Mouse (Mus musculus) forebrain, embryonic 10.5 days (tissue): ENCODE data around the gene Thumpd3. TPM values are rescaled to one million over a fixed set of nuclear protein-coding genes. Genes with fewer than 3 reads are reported as not detected.

Source experiments
- DNase-seq: peaks from one replicate; pipeline ENCODE4 v3.0.0-alpha.2; 2017; ENCODE audit warnings: low spot score; ENCODE audit errors: extremely low spot score
- H3K27ac ChIP-seq: fragments of 300-500 bp; sonication (generic); 2 replicates; pipeline ENCODE4 v1.5.1; 2016; ENCODE audit warnings: mild to moderate bottlenecking
- H3K27me3 ChIP-seq: fragments of 300-500 bp; sonication (generic); 2 replicates; pipeline ENCODE4 v1.6.1; 2016; ENCODE audit warnings: mild to moderate bottlenecking; ENCODE audit not compliant: poor library complexity, severe bottlenecking
- H3K36me3 ChIP-seq: fragments of 300-500 bp; sonication (generic); replicated peaks from 2 replicates; pipeline ENCODE4 v1.6.1; 2016; ENCODE audit warnings: mild to moderate bottlenecking, moderate library complexity
- H3K4me1 ChIP-seq: fragments of 300-500 bp; sonication (generic); 2 replicates; pipeline ENCODE4 v1.6.1; 2016
- H3K4me3 ChIP-seq: fragments of 300-500 bp; sonication (generic); 2 replicates; pipeline ENCODE4 v1.5.1; 2016; ENCODE audit warnings: mild to moderate bottlenecking, moderate library complexity
- H3K9me3 ChIP-seq: fragments of 300-500 bp; sonication (generic); 2 replicates; pipeline ENCODE4 v1.6.1; 2016; ENCODE audit warnings: mild to moderate bottlenecking, moderate library complexity
- WGBS: fragments of 180-500 bp; shearing (Covaris S2); methylation state at CpG from one replicate; pipeline ENCODE4 v1.1.7; 2016; 5-methylcytosine and 5-hydroxymethylcytosine counted together
- polyA plus RNA-seq: library from polyadenylated mRNA; unstranded; fragments of >200 nt; fragmentation: Nextera tagmentation; extraction: Ambion mirVana; gene quantifications from 2 replicates; pipeline ENCODE4 v1.2.1, GENCODE M21; 2016

Thumpd3 gene
- polyA plus RNA-seq, 1 experiment from 2014 or later = 75.2 TPM

DNA sequence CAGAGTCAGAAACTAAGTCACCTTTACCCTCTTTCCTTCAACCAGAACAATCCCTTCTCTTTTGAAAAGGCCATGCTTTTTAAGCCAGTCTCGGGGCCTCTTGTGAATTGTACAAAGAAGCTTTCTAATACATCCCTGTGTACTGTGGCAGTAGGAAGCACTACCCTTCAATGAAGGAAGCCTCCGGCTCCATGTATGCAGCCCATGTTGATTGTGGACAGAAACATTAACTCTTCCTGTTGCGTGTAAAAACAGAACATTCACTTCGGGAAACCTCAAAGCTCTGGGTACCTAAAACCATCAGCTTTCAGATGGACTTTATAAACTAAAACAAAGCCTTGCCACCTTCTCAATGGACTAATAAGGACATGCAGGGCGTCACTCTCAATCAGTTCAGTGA, 20.3 kb upstream of the Thumpd3 start:
- Histone ChIP-seq H3K36me3 (no peaks in the 10 kb centered on the region), H3K4me3 (no peak overlapping the region), H3K27ac (peak overlapping the region; percentile 72), H3K9me3 (no peaks in the 10 kb centered on the region), H3K4me1 (peaks cover 51% of the 10 kb centered on the region), H3K27me3 (peaks cover 28% of the 10 kb centered on the region)
- 52% methylated on average over 5 of the region's 5 CpGs for WGBS
- no peak for DNase-seq

DNA sequence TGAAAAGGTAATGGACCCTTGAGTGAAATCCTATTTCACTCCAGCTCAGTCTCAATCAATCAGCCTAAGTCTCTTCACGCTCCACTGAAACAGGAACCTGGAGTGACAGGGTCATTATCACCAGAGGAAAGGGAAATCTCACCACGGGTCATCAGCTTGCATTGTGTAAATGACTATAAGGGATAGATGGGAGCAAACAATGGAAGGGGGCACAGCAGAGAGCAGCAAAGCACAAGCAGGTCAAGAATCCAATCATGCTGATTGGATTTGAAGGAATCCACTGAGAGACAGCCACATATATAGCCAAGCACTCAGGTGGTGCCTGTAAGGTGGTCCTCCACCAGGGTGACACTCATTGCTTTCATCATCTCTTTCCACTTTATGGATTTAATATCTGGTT, 18.6 kb upstream of the Thumpd3 start:
- Histone ChIP-seq H3K4me3 (no peak overlapping the region), H3K27me3 (peaks cover 34% of the 10 kb centered on the region), H3K4me1 (peaks cover 47% of the 10 kb centered on the region), H3K27ac (peak overlapping the region; percentile 56; the same call in 1 of the 2 replicates), H3K9me3 (no peaks in the 10 kb centered on the region), H3K36me3 (no peaks in the 10 kb centered on the region)
- peak; percentile 37 for DNase-seq
- 13% methylated on average over 2 of the region's 2 CpGs for WGBS

DNA sequence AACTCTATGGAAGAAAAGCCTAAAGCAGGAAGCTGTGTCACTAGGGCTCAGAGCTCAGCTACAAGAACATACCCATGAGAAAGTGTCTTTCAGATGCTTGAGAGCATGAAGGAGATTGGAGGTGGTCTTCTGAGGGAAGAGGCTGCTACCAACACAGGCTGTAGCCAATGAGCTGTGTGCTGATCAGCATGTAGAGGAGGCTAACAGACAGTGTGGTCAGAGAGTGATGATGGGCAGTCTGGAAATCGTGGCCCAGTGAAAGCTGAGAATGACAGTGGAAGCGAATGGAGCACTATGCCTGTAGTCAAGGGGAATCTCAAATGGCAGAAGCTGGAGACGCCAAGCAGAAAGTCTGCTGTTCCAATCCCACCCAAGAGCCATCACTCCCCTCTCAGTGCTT, 17.0 kb upstream of the Thumpd3 start:
- H3K27me3 ChIP-seq = peaks cover 34% of the 10 kb centered on the region
- 81% methylated on average over 3 of the region's 3 CpGs for WGBS
- H3K27ac ChIP-seq = no peak overlapping the region
- peaks cover 38% of the 10 kb centered on the region for H3K4me1 ChIP-seq
- no peaks in the 10 kb centered on the region for H3K36me3 ChIP-seq
- no peaks in the 10 kb centered on the region for H3K9me3 ChIP-seq
- peak; percentile 9 for DNase-seq
- no peak overlapping the region for H3K4me3 ChIP-seq

DNA sequence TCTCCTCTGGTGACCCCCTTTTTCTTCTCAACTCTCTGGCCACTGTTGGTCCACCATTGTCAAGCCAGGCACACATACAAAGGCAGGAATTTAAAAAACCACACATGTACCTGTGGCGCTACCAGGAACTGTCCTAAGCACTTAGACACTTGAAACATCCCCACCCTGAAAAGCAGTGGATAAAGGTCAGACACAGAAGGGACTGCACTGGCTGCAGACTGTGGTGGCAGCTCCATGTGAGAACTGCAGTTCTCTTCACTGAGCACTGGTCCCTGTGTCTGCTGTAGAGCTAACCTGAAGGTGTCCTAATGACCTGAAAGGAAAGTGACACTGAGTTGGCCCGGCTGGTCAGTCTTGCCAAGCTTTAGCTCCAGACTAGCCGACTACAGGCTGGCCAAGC, 15.5 kb upstream of the Thumpd3 start:
- Histone ChIP-seq H3K36me3 (no peaks in the 10 kb centered on the region), H3K9me3 (no peaks in the 10 kb centered on the region), H3K4me1 (peaks cover 23% of the 10 kb centered on the region), H3K4me3 (no peak overlapping the region), H3K27me3 (peaks cover 34% of the 10 kb centered on the region), H3K27ac (no peak overlapping the region)
- DNase-seq = no peak
- WGBS = 83% methylated on average over 3 of the region's 3 CpGs

DNA sequence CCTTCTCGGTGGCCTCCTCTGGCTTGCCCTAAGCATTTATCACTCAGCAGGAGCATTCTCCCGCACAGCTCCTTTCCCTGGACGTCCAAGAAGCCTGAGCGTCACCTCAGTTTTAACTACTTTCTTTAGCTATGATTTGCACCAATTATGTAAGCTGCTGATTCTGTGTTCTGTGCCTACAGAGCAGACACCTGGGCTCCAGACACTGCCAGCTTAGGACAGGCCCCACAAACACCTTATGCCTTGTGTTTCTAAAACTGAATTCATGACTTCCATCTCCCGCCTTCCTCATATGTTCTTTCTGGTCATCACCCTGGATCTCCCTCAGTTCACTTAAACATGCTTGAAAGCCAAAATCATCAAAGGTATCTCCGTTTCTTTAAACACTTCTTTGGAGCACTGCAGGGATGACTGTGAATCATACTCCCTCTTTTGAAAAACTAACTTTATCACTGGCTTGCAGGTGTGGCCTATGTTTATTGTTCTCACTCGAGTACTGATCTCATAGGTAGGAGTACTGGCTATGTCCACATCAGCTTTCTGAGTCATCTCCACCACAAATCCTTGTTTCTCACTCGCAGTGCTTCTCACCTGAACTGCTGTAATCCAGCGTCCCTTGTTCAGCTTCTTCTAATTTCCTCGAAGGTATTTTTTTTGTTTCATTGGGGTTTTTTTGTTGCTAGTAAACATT, 14.9 kb upstream of the Thumpd3 start:
- 82% methylated on average over 10 of the region's 10 CpGs for WGBS
- Histone ChIP-seq H3K27me3 (peaks cover 34% of the 10 kb centered on the region), H3K36me3 (no peaks in the 10 kb centered on the region), H3K9me3 (no peaks in the 10 kb centered on the region), H3K4me3 (no peak overlapping the region), H3K4me1 (peaks cover 18% of the 10 kb centered on the region), H3K27ac (no peak overlapping the region)
- no peak for DNase-seq

DNA sequence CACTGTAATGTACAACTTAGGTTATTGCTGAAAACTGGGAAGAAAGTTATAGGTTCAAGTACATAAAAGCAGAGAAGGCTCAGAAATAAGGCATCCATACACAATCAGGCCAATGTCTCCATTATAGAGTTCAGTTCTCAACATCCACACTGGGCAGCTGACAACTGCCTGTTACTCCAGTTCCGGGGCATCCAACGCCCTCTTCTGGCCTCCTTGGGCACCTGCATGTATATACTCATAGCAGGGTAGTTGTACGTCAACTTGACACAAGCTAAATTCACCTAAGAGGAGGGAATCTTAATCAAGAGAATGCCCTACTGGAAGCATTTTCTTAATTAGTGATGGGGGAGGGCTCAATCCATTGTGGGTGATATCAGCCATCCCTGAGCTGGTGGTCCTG, 13.9 kb upstream of the Thumpd3 start:
- WGBS = 75% methylated on average over 3 of the region's 3 CpGs
- Histone ChIP-seq H3K36me3 (no peaks in the 10 kb centered on the region), H3K4me1 (peaks cover 11% of the 10 kb centered on the region), H3K27ac (no peak overlapping the region), H3K4me3 (no peak overlapping the region), H3K9me3 (no peaks in the 10 kb centered on the region), H3K27me3 (peaks cover 42% of the 10 kb centered on the region)
- no peak for DNase-seq

DNA sequence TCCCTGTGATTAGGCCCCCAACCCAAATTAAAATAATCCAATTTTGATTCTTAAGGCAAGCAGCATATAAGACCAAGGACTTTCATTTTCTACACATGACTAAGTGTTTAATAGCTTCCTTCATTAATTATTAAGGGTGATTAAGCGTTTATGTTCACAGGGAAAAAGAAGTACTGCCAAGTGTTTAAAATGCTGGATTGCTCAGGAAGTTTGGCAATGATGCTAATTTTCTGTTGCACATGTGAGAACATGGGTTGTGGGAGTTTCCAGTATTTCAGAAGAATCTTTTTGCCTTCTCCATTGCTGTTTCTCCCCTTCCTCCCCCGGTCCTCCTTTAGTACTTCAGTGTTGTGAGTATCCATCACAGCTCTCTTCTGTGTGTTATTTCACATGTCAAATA, 12.8 kb upstream of the Thumpd3 start:
- WGBS = 92% methylated on average over 2 of the region's 2 CpGs
- Histone ChIP-seq H3K36me3 (no peaks in the 10 kb centered on the region), H3K9me3 (no peaks in the 10 kb centered on the region), H3K27me3 (peaks cover 41% of the 10 kb centered on the region), H3K27ac (no peak overlapping the region), H3K4me3 (no peak overlapping the region), H3K4me1 (peaks cover 9% of the 10 kb centered on the region)
- no peak for DNase-seq

DNA sequence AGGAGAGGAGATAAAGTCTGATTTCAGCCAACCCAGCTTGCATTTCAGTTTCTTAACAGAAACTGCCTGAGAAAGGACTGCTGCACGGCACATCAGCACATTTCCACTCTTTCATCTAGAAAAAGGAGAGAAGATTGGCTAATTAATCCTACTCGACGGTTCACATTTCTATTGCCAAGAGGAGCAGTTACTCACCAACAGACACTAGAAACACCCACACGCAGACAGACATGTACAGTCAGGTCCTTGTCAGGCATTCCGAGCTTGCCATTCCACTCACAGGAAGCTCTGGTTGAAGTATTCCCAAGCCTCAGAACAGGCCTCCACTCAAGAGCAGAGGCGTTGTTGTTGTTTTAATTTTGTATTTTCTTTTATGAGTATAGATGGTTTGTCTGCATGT, 11.6 kb upstream of the Thumpd3 start:
- peaks cover 29% of the 10 kb centered on the region for H3K27me3 ChIP-seq
- H3K9me3 ChIP-seq = no peaks in the 10 kb centered on the region
- H3K4me1 ChIP-seq = peaks cover 15% of the 10 kb centered on the region
- H3K36me3 ChIP-seq = no peaks in the 10 kb centered on the region
- no peak for DNase-seq
- no peak overlapping the region for H3K27ac ChIP-seq
- no peak overlapping the region for H3K4me3 ChIP-seq
- WGBS = 91% methylated on average over 6 of the region's 6 CpGs

DNA sequence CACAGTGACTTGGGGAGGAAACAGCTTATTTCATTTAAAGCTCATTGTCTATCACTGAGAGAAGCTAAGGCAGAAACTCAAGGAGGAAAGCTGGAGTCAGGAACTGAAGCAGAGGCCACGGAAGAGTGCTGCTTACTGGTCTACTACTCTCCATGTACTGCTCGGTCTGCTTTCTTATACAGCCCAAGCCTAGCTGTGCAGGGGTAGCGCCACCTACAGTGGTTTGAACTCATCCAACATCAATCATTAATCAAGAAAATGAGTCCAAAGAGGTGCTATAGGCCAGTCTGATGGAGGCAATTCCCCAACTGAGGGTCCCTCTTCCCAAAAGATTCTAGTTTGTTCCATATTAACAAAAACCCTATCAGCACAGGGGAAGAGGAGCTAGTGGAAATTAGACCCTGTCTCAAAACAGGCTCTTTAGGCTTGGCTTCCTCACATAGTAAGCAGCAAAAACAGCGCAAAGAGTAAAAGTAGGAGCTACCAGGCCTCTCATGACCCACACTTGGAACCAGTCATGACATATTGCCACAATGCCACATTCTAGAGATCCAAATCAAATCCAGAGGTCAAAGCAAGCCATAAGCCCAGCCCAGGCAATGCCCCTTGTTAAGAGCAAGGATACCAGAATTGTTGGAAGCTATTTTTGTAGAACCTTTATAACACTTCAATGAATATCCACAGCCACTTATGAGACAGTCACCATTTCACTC, 9.4 kb upstream of the Thumpd3 start:
- Histone ChIP-seq H3K27ac (no peak overlapping the region), H3K4me1 (peaks cover 15% of the 10 kb centered on the region), H3K9me3 (no peaks in the 10 kb centered on the region), H3K36me3 (no peaks in the 10 kb centered on the region), H3K27me3 (peaks cover 9% of the 10 kb centered on the region; the same call in 1 of the 2 replicates), H3K4me3 (no peak overlapping the region)
- WGBS = 69% methylated on average over 4 of the region's 4 CpGs
- no peak for DNase-seq

DNA sequence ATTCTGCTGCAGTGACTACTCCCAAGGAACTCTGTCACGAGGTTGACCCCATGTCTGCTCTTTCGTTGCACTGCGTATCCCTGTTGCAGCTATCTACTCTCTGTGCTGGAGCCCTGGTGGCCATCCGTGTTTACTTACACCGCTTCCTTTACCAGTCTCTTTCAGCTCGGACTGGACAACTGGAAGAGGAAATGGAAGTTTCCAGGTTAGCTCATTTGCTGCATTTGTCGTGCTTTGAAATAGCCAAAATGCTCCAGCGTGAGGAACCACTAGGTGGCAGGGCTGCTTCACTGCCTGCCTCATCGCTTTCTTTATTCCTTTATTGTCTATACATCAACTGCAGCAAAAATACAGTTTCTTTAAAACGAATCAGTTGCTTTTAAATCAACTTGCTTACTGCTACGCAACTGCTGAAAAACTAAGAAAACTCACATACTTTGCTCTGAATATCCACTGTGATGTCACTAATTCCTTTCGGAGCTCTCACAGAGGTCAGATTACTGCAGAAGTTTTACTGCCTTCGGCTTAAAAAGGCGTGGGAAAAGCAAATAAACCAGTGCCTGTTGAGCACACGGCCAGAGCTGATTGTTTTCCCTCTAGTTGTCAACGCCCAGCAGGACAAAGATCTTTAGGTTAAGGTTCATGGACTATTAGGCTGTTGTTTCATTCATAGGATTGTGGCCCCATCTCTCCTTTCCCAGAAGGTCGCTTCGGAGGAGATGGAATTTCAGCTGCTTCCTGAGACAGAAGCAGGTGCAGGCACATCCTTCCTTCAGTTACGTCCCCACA, 7.9 kb upstream of the Thumpd3 start:
- Histone ChIP-seq H3K4me3 (peak overlapping the region; percentile 33), H3K9me3 (no peaks in the 10 kb centered on the region), H3K27me3 (peaks cover 9% of the 10 kb centered on the region; the same call in 1 of the 2 replicates), H3K36me3 (no peaks in the 10 kb centered on the region), H3K4me1 (peaks cover 15% of the 10 kb centered on the region), H3K27ac (peak overlapping the region; percentile 77)
- DNase-seq = peak; percentile 62
- 15% methylated on average over 19 of the region's 19 CpGs for WGBS

DNA sequence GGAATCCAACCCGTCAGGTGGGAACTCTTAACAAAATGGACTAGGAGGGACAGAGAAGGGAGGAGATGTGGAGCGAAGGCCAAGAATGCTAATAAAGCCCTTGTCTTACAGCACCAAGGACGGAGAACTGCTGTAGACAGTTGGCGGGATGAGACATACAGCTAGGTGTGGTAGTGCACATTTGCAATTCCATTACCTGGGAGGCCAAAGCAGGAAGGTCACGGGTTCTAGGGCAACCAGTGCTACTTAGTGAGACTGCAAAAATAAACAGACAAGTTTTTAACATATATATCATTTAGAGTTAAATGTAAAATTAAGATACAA, 7.3 kb upstream of the Thumpd3 start:
- Histone ChIP-seq H3K4me3 (peak overlapping the region; percentile 33), H3K4me1 (peaks cover 15% of the 10 kb centered on the region), H3K27me3 (peaks cover 9% of the 10 kb centered on the region; the same call in 1 of the 2 replicates), H3K27ac (peak overlapping the region; percentile 77), H3K9me3 (no peaks in the 10 kb centered on the region), H3K36me3 (no peaks in the 10 kb centered on the region)
- 60% methylated on average over 5 of the region's 5 CpGs for WGBS
- DNase-seq = no peak

DNA sequence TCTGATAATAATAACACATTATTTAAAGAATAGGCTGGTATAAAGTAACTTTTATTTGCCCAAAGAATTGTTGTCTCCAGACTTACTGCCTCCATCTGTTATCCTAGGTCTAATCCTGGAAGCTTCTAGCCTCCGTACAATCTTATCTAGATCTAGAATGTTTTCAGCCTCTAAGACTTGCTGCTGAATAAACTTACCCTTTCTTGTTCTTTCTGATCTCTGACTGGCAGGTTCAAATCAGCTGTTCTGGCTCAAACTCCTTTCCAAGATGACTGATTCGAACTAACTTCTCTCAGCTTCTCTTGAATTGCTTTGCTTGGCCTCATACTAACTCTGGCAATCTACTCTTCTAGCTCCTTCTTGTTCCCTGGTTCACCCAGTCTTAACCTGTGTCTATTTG, 5.7 kb upstream of the Thumpd3 start:
- Histone ChIP-seq H3K27ac (no peak overlapping the region), H3K4me1 (peaks cover 22% of the 10 kb centered on the region), H3K4me3 (no peak overlapping the region), H3K36me3 (no peaks in the 10 kb centered on the region), H3K9me3 (no peaks in the 10 kb centered on the region), H3K27me3 (peaks cover 9% of the 10 kb centered on the region; the same call in 1 of the 2 replicates)
- no peak for DNase-seq
- WGBS = 92% methylated on average over 2 of the region's 2 CpGs
